Mouse (Mus musculus): ENCODE data around the gene Gabarapl1.

DNA sequence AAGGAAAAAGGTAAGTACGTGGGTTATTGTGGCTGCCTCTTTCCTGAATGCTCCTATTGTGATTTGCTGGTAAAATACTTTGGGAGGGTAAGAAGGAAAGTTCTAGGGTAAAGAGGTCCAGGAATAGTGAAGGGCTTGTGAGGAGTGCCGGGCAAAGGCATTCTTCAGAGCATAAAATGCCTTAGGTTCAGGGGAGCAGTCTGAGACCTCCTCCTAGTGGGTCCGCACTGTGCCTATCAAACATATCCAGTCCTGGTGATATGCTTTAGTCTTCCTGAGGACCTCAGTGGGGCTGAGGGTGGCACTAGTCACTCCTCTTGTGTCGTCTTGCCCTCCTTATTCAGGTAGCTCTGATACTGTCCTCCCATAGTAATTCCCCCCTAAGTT is 26.7 kb downstream of the Gabarapl1 start:
- no peak for TF ChIP-seq CTCF (IDR thresholded peaks at IDR 0.05)
- no peak for TF ChIP-seq EP300 (IDR thresholded peaks at IDR 0.05)

Measured in lung, postnatal 0 days (tissue).